Mouse (Mus musculus): ENCODE results near the gene Nudt4. TPM values are rescaled to one million over a fixed set of nuclear protein-coding genes. Genes with fewer than 3 reads are reported as not detected.

Gene Nudt4
- total RNA-seq, 2 experiments from 2014 or later = 190 to 259 TPM

DNA sequence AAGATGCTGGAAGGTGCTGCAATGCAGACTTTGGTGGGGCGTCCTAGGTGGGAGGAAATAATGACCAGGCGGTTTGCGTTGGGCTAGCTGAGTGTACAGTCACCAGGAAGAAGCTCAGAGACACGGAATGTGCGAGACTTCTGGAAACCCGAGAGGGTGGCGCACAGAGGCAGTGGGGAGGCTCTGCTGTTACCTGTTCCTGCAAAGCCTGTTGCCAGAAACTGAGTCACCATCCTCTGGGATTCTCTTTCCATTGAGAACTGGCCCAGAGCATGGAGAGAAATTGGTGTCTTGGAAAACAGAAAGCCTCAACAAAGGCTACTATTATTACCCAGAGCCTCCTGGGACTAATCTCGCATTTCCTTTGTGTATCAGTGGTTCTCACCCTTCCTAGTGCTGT is 55.8 kb downstream of the Nudt4 start:
- DNase-seq = no peak
- intact Hi-C loops (cut with DNase I) = loop anchor here (5.0 kb wide), 1 partner anchor 384 kb away; no protein-coding TSS in a partner anchor

DNA sequence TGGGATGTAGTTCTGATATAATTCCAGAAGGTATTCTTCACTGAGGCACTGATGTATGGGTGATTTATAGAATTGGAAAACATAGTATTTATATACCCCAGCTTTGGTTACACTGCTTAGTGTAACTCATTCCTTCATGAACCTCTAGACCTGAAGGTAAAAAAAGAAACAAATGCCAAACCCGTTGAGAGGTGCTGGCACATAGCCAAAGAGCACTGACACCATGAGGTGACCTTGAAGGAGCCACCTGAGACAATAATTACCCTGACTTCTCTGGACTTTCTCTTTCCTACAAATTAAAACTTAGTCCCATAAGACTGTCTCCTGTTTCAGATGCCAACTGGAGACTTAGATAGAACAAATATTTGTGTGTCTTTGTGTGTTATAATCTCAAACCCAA is 59.6 kb downstream of the Nudt4 start:
- intact Hi-C loops (cut with DNase I) = no loop called here
- DNase-seq = no peak

DNA sequence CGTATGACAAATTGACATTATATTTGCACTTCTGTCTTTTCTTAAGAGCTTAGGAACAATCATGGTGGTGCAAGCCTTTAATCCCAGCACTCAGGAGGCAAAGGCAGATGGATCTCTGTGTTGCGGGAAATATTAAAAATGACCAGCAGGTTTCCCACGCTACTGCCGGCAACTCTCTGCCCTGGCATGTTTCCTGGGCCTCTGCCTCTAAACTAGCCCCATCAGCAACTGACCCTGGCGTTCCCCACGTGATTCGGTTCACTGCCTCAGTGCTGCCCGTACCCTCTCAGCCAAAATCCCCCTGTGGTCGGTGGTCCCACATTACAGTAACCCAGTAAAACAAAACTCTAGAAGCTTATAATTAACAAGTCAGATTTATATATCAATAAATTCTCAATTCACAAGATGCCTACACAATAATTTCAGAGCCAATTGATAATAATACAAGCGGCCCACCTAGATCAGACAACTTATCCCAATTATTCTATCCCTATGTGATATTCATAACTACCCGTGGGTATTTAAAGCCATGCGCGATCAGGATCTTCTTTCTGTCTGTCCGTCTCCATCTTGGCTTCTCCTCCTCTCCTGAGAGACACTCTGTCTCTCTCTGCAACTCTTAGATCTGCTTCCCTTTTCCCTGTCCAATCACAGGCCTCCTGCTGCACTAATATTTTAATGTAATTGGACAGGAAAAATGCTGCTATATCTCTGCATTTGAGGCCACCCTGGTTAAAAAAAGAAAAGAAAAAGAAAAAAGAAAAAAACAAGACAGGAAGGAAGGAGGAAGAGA is 60.3 kb downstream of the Nudt4 start:
- intact Hi-C loops (cut with DNase I) = no loop called here
- DNase-seq = no peak

DNA sequence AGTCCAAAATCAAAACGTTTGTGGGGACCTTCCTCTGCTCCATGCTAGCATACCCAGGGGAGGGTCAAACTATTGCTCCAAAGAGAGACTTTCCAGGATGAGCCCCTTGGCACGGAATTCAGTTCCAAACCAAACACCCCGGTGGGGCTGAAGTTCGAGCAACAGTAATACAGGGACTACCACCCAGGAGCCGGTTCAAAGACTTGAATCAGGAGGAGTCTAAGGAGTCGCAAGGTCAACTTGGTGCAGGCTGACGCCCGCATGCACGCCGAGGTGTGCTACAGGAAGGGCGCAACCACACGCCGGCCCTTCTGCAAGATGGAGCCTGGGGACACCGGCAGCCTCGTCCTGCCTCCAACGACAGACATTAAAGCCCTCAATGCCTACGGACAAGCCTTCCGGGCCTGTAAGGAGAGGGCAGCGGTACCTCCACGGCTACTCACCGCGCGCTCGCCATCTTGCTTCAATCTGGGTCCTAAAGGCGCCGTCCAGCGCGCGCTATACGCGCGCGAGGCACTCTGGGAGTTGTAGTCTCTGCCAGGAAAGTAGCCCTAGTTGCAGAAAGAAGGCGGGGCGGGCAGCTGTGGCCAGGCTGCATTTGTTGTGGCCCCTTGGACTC is 62.4 kb downstream of the Nudt4 start, which contains the start of gene Mrpl42:
TSS of gene Mrpl42 (minus strand) at position 478 of the 619 bp plus-strand sequence.
- intact Hi-C loops (cut with DNase I) = no loop called here
- DNase-seq = peak; percentile 71 to 77

DNA sequence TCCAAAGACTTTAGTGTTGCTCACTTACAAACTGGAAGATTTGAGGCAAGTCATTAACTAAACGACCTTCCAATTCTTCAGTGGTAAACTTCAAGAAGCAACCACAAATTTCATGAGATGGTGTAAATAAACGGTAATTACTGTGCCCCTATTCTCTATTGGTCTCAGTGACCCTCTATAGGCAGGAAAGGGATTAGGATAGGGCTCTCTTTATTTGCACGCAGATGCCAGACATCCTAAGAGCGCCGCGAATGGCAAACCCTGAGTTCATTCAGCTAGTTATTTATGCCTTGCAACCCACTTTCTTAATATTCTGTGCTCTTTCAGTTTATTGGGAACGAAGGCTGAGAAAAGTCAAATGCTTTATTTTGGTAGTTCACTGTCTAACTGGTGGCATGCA is 62.9 kb downstream of the Nudt4 start:
- intact Hi-C loops (cut with DNase I) = no loop called here
- DNase-seq = no peak

Small RNA genes lying within 50 kb of the gene (microRNA-seq; reads per million reads assigned to microRNA genes)
- gene Mir3058 = 7.9 to 19.3 reads per million in 2 experiments

Other genes with a start within 250 kb of the Nudt4 start
- 10 to 100 TPM in 1 of 2 experiments, 1 to 10 TPM in 1; 8.3 to 11.1 TPM for gene Cradd, start 240.0 kb downstream of the Nudt4 start, total RNA-seq (2021)
- 10 to 100 TPM in 1 of 2 experiments, 1 to 10 TPM in 1; 8.3 to 12.0 TPM for gene Socs2, start 147.0 kb downstream of the Nudt4 start, total RNA-seq (2021)
- 100 to 1,000 TPM; 298 to 322 TPM for gene Mrpl42, start 62.2 kb downstream of the Nudt4 start, total RNA-seq (2021)
- gene Ube2n, start 49.0 kb downstream of the Nudt4 start, total RNA-seq (2021) = 10 to 100 TPM; 60.4 to 65.8 TPM
- not detected for gene Anapc15-ps, start 109.3 kb upstream of the Nudt4 start, total RNA-seq (2021)

Data from gastrocnemius, postnatal 36 days (tissue).